Mouse (Mus musculus): ENCODE data around the gene Prdx1. TPM values are rescaled to one million over a fixed set of nuclear protein-coding genes. Genes with fewer than 3 reads are reported as not detected.
"Not testable (repeated sequence)": the region's sequence is repeated elsewhere in the genome, so short reads cannot be mapped to it uniquely, and the experiment has no call there.

The Prdx1 gene
- polyA plus RNA-seq, 1 experiment, result 249 TPM

DNA sequence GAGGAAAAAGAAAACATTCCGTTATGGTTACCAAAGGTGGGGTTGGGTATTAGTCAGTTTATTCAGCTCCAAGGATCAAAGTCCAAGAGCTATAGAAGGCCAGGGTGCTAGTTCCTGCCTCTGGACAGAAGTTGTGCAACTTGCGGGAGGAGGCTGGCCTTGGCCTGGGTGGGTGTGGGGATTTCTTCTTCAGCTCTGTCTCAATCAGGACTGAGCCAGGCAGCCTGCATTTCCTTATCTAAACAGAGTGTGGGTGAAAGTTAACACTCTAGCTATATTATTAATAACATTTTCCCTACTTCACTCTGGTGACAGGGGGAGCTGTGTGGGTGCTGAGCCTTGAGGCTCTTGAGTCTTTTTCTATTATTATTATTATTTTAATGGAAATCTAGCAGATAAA lies 12.6 kb upstream of the Prdx1 start:
- TF ChIP-seq POLR2A (IDR thresholded peaks at IDR 0.05; ENCODE audit: extremely low read depth, insufficient read depth, low read length) (no peak), CTCF (IDR thresholded peaks at IDR 0.05; ENCODE audit: extremely low read depth, insufficient read depth, low read length) (no peak)
- H3K27ac ChIP-seq (ENCODE audit: insufficient read depth, low read length), result no peak overlapping the region
- H3K4me3 ChIP-seq (ENCODE audit: insufficient read depth, low read length), result no peak overlapping the region
- no peaks in the 10 kb centered on the region; the same call in 1 of the 2 replicates for H3K4me1 ChIP-seq (ENCODE audit: control insufficient read depth, insufficient read depth, low read length)

DNA sequence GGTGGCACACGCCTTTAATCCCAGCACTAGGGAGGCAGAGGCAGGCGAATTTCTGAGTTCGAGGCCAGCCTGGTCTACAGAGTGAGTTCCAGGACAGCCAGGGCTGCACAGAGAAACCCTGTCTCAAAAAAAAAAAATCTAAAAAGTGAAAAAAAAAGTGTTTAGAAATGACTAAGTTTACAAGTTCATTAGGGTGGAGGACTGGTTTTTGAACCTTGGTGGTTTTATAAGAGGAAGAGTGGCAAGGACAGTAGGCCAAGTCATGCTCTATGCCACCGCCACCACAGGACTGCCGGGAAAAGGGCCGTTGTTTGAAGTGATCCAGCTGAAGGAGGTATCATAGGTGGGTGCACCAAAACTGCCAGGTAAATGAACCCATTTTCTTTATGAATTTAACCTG lies 10.6 kb upstream of the Prdx1 start:
- not testable (repeated sequence) for H3K4me1 ChIP-seq (ENCODE audit: control insufficient read depth, insufficient read depth, low read length); H3K27ac ChIP-seq (ENCODE audit: insufficient read depth, low read length); H3K4me3 ChIP-seq (ENCODE audit: insufficient read depth, low read length)

- H3K4me1 ChIP-seq (ENCODE audit: control insufficient read depth, insufficient read depth, low read length), result no peaks in the 10 kb centered on the region
- TF ChIP-seq CTCF (IDR thresholded peaks at IDR 0.05; ENCODE audit: extremely low read depth, insufficient read depth, low read length) (no peak), POLR2A (IDR thresholded peaks at IDR 0.05; ENCODE audit: extremely low read depth, insufficient read depth, low read length) (no peak)
- no peak overlapping the region for H3K4me3 ChIP-seq (ENCODE audit: insufficient read depth, low read length)
- H3K27ac ChIP-seq (ENCODE audit: insufficient read depth, low read length), result no peak overlapping the region
These were observed 9.3 kb upstream of the Prdx1 start for GRCm38 (mm10) chr4:116676027-116676426.

DNA sequence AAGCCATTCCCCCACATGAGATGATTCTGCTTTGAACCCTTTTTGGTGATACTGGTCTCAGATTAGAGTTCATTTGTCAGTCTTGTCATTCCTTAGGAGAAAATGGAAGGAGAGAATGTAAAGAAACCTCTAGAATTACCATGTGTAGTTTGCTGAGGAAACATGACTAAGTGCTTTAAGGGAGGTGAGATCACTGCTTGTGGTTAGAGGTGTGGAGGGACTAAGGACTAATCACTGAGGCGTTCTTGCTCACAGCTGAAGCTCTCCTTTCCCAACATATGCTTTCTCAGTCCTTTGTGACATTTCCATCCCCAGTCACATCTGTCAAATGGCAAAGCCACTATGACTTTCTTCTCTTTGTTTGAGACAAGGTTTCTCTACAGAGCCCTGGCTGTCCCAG lies 7.5 kb upstream of the Prdx1 start:
- Histone ChIP-seq H3K4me1 (ENCODE audit: control insufficient read depth, insufficient read depth, low read length) (no peaks in the 10 kb centered on the region), H3K4me3 (ENCODE audit: insufficient read depth, low read length) (no peak overlapping the region), H3K27ac (ENCODE audit: insufficient read depth, low read length) (no peak overlapping the region)
- no peak for TF ChIP-seq POLR2A (IDR thresholded peaks at IDR 0.05; ENCODE audit: extremely low read depth, insufficient read depth, low read length)
- no peak for TF ChIP-seq CTCF (IDR thresholded peaks at IDR 0.05; ENCODE audit: extremely low read depth, insufficient read depth, low read length)

GRCm38 (mm10) chr4:116679141-116679540 lies 6.2 kb upstream of the Prdx1 start:
- Histone ChIP-seq H3K4me3 (ENCODE audit: insufficient read depth, low read length) (no peak overlapping the region), H3K27ac (ENCODE audit: insufficient read depth, low read length) (no peak overlapping the region), H3K4me1 (ENCODE audit: control insufficient read depth, insufficient read depth, low read length) (no peaks in the 10 kb centered on the region)
- TF ChIP-seq CTCF (IDR thresholded peaks at IDR 0.05; ENCODE audit: extremely low read depth, insufficient read depth, low read length), result no peak
- TF ChIP-seq POLR2A (IDR thresholded peaks at IDR 0.05; ENCODE audit: extremely low read depth, insufficient read depth, low read length), result no peak

- H3K4me3 ChIP-seq (ENCODE audit: insufficient read depth, low read length); H3K27ac ChIP-seq (ENCODE audit: insufficient read depth, low read length); H3K4me1 ChIP-seq (ENCODE audit: control insufficient read depth, insufficient read depth, low read length): not testable (repeated sequence)
These were observed 4.8 kb upstream of the Prdx1 start for GRCm38 (mm10) chr4:116680521-116680920.

DNA sequence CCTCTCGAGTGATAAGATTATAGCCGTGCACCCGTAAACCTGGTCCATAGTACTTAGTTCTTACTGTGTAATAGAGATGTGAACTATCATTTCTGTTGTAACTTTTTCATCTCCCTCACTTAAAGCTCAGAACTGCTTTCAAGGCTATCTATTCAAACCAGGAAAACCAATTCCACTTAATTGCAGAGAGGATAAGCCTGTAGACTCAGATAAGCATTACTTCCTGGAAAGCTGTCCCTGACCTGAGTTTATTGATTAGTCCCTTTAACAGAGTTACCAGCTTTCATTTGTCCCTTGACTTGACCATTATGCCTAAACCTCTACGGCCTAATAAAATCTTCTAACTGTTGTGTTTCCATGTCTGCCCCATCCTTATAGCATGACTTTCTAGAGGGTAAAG lies 1.4 kb upstream of the Prdx1 start:
- TF ChIP-seq POLR2A (IDR thresholded peaks at IDR 0.05; ENCODE audit: extremely low read depth, insufficient read depth, low read length) (no peak), CTCF (IDR thresholded peaks at IDR 0.05; ENCODE audit: extremely low read depth, insufficient read depth, low read length) (no peak)
- no peak overlapping the region for H3K4me3 ChIP-seq (ENCODE audit: insufficient read depth, low read length)
- H3K27ac ChIP-seq (ENCODE audit: insufficient read depth, low read length), result no peak overlapping the region
- peaks cover 2% of the 10 kb centered on the region; the same call in 1 of the 2 replicates for H3K4me1 ChIP-seq (ENCODE audit: control insufficient read depth, insufficient read depth, low read length)

GRCm38 (mm10) chr4:116684665-116685064 lies 679 bp upstream of the Prdx1 start:
- TF ChIP-seq POLR2A (IDR thresholded peaks at IDR 0.05; ENCODE audit: extremely low read depth, insufficient read depth, low read length) (no peak), CTCF (IDR thresholded peaks at IDR 0.05; ENCODE audit: extremely low read depth, insufficient read depth, low read length) (no peak)
- H3K4me3 ChIP-seq (ENCODE audit: insufficient read depth, low read length), result no peak overlapping the region; the same call in 1 of the 2 replicates
- H3K4me1 ChIP-seq (ENCODE audit: control insufficient read depth, insufficient read depth, low read length), result peaks cover 2% of the 10 kb centered on the region; the same call in 1 of the 2 replicates
- peak overlapping the region; percentile 81 for H3K27ac ChIP-seq (ENCODE audit: insufficient read depth, low read length)

DNA sequence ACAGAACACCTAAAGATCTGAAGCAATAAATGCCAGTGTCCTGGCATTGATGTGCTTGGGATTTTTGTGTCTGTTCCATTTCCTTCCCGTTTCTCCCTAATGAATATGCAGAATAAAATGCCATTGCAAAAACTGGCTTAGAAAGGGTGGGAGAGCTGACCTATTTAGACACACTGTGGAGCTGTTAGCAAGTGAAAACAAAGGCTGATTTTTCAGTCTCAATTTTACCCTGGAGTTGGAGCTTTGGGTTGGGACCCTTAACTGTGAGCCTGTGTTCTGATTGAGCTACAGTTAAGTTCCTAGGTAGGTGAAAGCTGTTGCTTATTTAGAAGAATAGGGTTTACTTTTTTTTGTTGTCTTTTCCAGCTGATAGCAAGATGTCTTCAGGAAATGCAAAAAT lies 1.7 kb downstream of the Prdx1 start:
- H3K4me3 ChIP-seq (ENCODE audit: insufficient read depth, low read length), result peak overlapping the region; percentile 49
- H3K4me1 ChIP-seq (ENCODE audit: control insufficient read depth, insufficient read depth, low read length), result peaks cover 2% of the 10 kb centered on the region; the same call in 1 of the 2 replicates
- H3K27ac ChIP-seq (ENCODE audit: insufficient read depth, low read length), result no peak overlapping the region
- TF ChIP-seq CTCF (IDR thresholded peaks at IDR 0.05; ENCODE audit: extremely low read depth, insufficient read depth, low read length), result no peak
- no peak for TF ChIP-seq POLR2A (IDR thresholded peaks at IDR 0.05; ENCODE audit: extremely low read depth, insufficient read depth, low read length)

- Histone ChIP-seq H3K4me3 (ENCODE audit: insufficient read depth, low read length) (no peak overlapping the region), H3K27ac (ENCODE audit: insufficient read depth, low read length) (no peak overlapping the region), H3K4me1 (ENCODE audit: control insufficient read depth, insufficient read depth, low read length) (peaks cover 2% of the 10 kb centered on the region; the same call in 1 of the 2 replicates)
- no peak for TF ChIP-seq CTCF (IDR thresholded peaks at IDR 0.05; ENCODE audit: extremely low read depth, insufficient read depth, low read length)
- no peak for TF ChIP-seq POLR2A (IDR thresholded peaks at IDR 0.05; ENCODE audit: extremely low read depth, insufficient read depth, low read length)
These were observed 4.0 kb downstream of the Prdx1 start for GRCm38 (mm10) chr4:116689309-116689876.

DNA sequence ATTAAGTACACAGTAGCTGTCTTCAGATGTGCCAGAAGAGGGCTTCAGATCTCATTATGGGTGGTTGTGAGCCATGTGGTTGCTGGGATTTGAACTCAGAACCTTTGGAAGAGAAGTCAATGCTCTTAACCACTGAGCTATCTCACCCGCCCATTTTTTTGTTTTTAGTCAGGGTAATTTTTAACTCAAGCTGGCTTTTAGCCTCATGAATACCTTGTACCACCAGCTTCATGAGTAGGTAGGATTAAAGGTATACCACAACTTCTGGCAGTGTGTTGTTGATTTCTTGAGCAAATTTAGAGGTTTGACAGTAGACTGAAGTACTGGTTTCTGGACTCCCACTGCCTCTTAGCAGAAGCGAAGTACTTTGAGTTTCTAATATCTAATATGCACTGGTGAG lies 6.8 kb downstream of the Prdx1 start:
- H3K27ac ChIP-seq (ENCODE audit: insufficient read depth, low read length), result no peak overlapping the region
- no peaks in the 10 kb centered on the region for H3K4me1 ChIP-seq (ENCODE audit: control insufficient read depth, insufficient read depth, low read length)
- H3K4me3 ChIP-seq (ENCODE audit: insufficient read depth, low read length), result no peak overlapping the region
- TF ChIP-seq POLR2A (IDR thresholded peaks at IDR 0.05; ENCODE audit: extremely low read depth, insufficient read depth, low read length), result no peak
- no peak for TF ChIP-seq CTCF (IDR thresholded peaks at IDR 0.05; ENCODE audit: extremely low read depth, insufficient read depth, low read length)
